Mouse (Mus musculus) cerebellum, postnatal 10 days (tissue): ENCODE data around the gene Gstm1.
"Not testable (repeated sequence)": the region's sequence is repeated elsewhere in the genome, so short reads cannot be mapped to it uniquely, and the experiment has no call there.

Experiments used
- DNase-seq, 2 experiments: peaks; one replicate each; pipeline ENCODE4 v3.0.0; 2021; ENCODE audit warnings: mixed read lengths in 2 of 2

Gstm1 gene

GRCm38 (mm10) chr3:108017473-108018189, at the start of gene Gstm1:
TSS of gene Gstm1 (minus strand) at chr3:108017973.
- DNase-seq, result peak; percentile 95 to 96

GRCm38 (mm10) chr3:108067370-108067934, 49.7 kb upstream of the Gstm1 start:
- no peak for DNase-seq

- no peak for DNase-seq
Measured at GRCm38 (mm10) chr3:108065551-108065950, 47.8 kb upstream of the Gstm1 start.

- DNase-seq, result no peak
Measured at GRCm38 (mm10) chr3:108064672-108065071, 46.9 kb upstream of the Gstm1 start.

- peak in 1 of 2 experiments; percentile 46 for DNase-seq
Measured at GRCm38 (mm10) chr3:108062648-108063047, 44.9 kb upstream of the Gstm1 start.

- peak; percentile 72 to 82 for DNase-seq
Measured at GRCm38 (mm10) chr3:108061420-108061819, 43.6 kb upstream of the Gstm1 start.

- DNase-seq, result no peak
Measured at GRCm38 (mm10) chr3:108050493-108050892, 32.7 kb upstream of the Gstm1 start.

GRCm38 (mm10) chr3:108048306-108048705, 30.5 kb upstream of the Gstm1 start:
- peak in 1 of 2 experiments; percentile 17 for DNase-seq

GRCm38 (mm10) chr3:108046944-108047655, 29.3 kb upstream of the Gstm1 start:
- DNase-seq, result no peak

GRCm38 (mm10) chr3:108044394-108045140, 26.8 kb upstream of the Gstm1 start, which contains the start of gene Gstm4:
TSS of gene Gstm4 (minus strand) at chr3:108044894.
- DNase-seq, result peak; percentile 84 to 88

- DNase-seq, result no peak
Measured at GRCm38 (mm10) chr3:108033156-108033555, 15.4 kb upstream of the Gstm1 start.

- DNase-seq, result no peak
Measured at GRCm38 (mm10) chr3:108032113-108032512, 14.3 kb upstream of the Gstm1 start.

- DNase-seq, result no peak
Measured at GRCm38 (mm10) chr3:108028641-108029365, 11.0 kb upstream of the Gstm1 start.

- DNase-seq, result no peak
Measured at GRCm38 (mm10) chr3:108026597-108026996, 8.8 kb upstream of the Gstm1 start.

GRCm38 (mm10) chr3:108026049-108026448, 8.3 kb upstream of the Gstm1 start:
- no peak for DNase-seq

- no peak for DNase-seq
Measured at GRCm38 (mm10) chr3:108025318-108025717, 7.5 kb upstream of the Gstm1 start.

- DNase-seq, result no peak
Measured at GRCm38 (mm10) chr3:108022650-108023049, 4.9 kb upstream of the Gstm1 start.

- DNase-seq, result not testable (repeated sequence)
Measured at GRCm38 (mm10) chr3:108020351-108021022, 2.7 kb upstream of the Gstm1 start.

- not testable (repeated sequence) for DNase-seq
Measured at GRCm38 (mm10) chr3:108019226-108019625, 1.5 kb upstream of the Gstm1 start.

- no peak for DNase-seq
Measured at GRCm38 (mm10) chr3:108018190-108018820, 532 bp upstream of the Gstm1 start.

- not testable (repeated sequence) for DNase-seq
Measured at GRCm38 (mm10) chr3:108016468-108016867, 1.3 kb downstream of the Gstm1 start.
